Mouse (Mus musculus) forebrain, postnatal 0 days (tissue): ENCODE data around the gene Krt83. TPM values are rescaled to one million over a fixed set of nuclear protein-coding genes. Genes with fewer than 3 reads are reported as not detected.

Experiments used
- ATAC-seq: fragments of 200-750 bp; cut with Nextera tagmentation; 2 replicates; pipeline ENCODE4 v1.8.0; 2017; ENCODE audit warnings: mild to moderate bottlenecking, moderate library complexity
- DNase-seq: peaks from one replicate; pipeline ENCODE4 v3.0.0-alpha.2; 2015
- H3K27ac ChIP-seq: fragments of 300-500 bp; sonication (generic); 2 replicates; pipeline ENCODE4 v1.5.1; 2014; ENCODE audit warnings: low read depth, mild to moderate bottlenecking, antibody characterized with exemption, low read length, moderate library complexity, mixed read lengths
- H3K27me3 ChIP-seq: fragments of 300-500 bp; sonication (generic); 2 replicates; pipeline ENCODE4 v1.6.1; 2014; ENCODE audit warnings: mild to moderate bottlenecking, low read length, mixed read lengths; ENCODE audit not compliant: insufficient read depth
- H3K36me3 ChIP-seq: fragments of 300-500 bp; sonication (generic); 2 replicates; pipeline ENCODE4 v1.6.1; 2014; ENCODE audit warnings: mild to moderate bottlenecking, moderate library complexity; ENCODE audit not compliant: insufficient read depth
- H3K4me1 ChIP-seq: fragments of 300-500 bp; sonication (generic); 2 replicates; pipeline ENCODE4 v1.6.1; 2014; ENCODE audit warnings: antibody characterized with exemption; ENCODE audit not compliant: insufficient read depth
- H3K4me2 ChIP-seq: fragments of 300-500 bp; sonication (generic); 2 replicates; pipeline ENCODE4 v1.6.1; 2014; ENCODE audit warnings: low read depth, mild to moderate bottlenecking, moderate library complexity
- H3K4me3 ChIP-seq: fragments of 300-500 bp; sonication (generic); 2 replicates; pipeline ENCODE4 v1.5.1; 2014; ENCODE audit warnings: low read depth, low read length, mixed read lengths
- H3K9ac ChIP-seq: fragments of 300-500 bp; sonication (generic); 2 replicates; pipeline ENCODE4 v1.6.1; 2014; ENCODE audit warnings: mild to moderate bottlenecking
- H3K9me3 ChIP-seq: fragments of 300-500 bp; sonication (generic); 2 replicates; pipeline ENCODE4 v1.6.1; 2016; ENCODE audit warnings: low read length
- CTCF ChIP-seq: sonication (generic); IDR thresholded peaks from 2 replicates; pipeline ENCODE4 v1.5.1; 2016; ENCODE audit warnings: antibody characterized with exemption, control low read depth, low read depth
- WGBS: fragments of 180-500 bp; shearing (Covaris S2); extraction: QIAGEN DNeasy Blood & Tissue Kit; methylation state at CpG from one replicate; pipeline ENCODE4 v1.1.7; 2014; 5-methylcytosine and 5-hydroxymethylcytosine counted together
- polyA plus RNA-seq: library from polyadenylated mRNA; unstranded; fragments of >200 nt; fragmentation: Nextera tagmentation; extraction: Ambion mirVana; gene quantifications from 2 replicates; pipeline ENCODE4 v1.2.1, GENCODE M21; 2015
- total RNA-seq: library from RNA; depleted of rRNA; stranded (reverse); fragments of >200 nt; gene quantifications from 2 replicates; pipeline ENCODE4 v1.2.3, GENCODE M21; 2014

The Krt83 gene
- total and polyA plus RNA-seq, 2 experiments from 2014 or later = not detected

DNA sequence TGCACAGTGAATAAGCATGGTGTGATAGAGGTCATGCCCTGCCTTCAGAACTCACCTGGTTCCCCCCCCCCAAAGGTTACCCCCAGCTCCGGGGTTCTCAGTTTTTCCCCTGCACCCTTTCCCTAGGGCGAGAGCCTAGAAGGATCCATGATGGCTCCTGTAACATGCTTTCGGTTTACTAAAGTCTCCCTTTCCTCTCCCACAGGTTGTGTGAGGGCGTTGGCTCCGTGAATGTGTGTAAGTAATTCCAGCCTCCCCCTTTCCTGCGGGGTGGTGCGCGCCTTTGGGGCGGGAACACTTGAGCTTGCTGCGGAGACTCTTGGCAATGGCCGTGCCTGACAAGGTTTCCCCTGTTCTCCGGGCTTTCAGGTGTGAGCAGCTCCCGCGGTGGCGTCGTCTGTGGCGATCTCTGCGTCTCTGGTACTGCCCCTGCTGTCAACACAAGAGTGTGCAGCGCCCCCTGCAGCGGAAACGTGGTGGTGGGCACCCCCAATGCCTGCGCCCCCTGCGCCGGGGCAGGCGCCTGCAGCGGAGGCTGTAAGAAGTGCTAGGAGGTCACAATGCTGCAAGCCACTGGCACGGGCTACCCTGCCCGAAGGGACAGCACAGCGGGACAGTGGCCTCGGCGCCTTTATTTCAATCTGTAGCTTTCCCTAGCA lies 12.2 kb downstream of the Krt83 start:
- Histone ChIP-seq H3K4me1 (peaks cover 13% of the 10 kb centered on the region), H3K9me3 (no peaks in the 10 kb centered on the region), H3K27ac (no peak overlapping the region), H3K9ac (peak overlapping the region; percentile 28; the same call in 1 of the 2 replicates), H3K4me3 (peak overlapping the region; percentile 23), H3K36me3 (no peaks in the 10 kb centered on the region), H3K4me2 (peak overlapping the region; percentile 62), H3K27me3 (no peaks in the 10 kb centered on the region)
- WGBS = 9% methylated on average over 31 of the region's 31 CpGs
- DNase-seq = peak; percentile 55
- peak; percentile 76 for TF ChIP-seq CTCF
- peak; percentile 77 for ATAC-seq

DNA sequence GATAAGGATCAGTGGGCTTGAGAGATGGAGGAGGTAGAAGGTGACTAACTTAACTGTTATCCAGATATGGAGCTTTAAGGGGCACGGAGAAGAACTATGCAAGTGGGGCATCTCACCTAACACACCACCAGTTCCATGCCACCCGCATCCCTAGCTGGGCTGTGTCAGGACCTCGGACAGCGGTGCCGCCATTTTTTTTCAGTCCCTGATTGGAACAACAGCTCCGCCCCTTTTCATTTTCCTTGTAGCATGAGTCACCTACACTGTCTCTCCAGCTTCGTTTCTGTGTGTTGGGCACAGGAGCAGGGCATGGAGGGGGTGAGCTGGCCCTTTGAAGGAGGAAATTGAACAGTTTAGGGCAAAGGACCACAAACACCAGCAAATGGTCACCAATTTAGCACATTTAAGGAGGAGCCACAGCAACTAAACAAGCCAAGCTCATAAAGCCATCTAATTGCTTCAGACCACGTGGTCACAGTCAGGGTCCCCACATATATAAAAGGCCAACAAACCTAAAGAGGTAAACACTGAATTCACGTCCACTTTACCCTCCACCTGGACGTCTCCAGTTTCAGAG lies 18.3 kb downstream of the Krt83 start, which contains the start of gene Krt86:
Krt86 (plus strand) TSS at position 527 of the 577 bp plus-strand sequence.
- TF ChIP-seq CTCF = no peak

DNA sequence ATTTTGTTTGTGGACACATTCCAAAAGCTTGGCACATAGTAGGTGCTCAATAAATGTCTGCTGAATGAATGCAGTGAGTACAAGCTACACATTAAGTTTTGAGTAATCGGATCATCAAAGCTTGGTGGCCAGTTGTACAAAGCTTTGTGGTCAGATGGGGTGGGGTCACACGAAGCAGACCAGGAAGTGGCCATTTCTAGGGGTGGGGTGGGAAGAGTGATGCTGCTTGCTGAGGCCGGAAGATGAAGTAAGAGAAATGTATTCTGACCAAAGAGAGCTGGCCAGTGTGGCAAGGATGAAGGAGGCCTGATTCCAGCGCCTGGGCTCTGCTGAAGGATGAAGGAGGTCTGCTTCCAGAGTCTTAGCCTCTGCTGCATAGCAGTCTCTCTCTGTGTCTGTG lies 22.2 kb downstream of the Krt83 start:
- Histone ChIP-seq H3K27ac (no peak overlapping the region), H3K4me2 (no peak overlapping the region), H3K36me3 (no peaks in the 10 kb centered on the region), H3K4me1 (no peaks in the 10 kb centered on the region), H3K9me3 (no peaks in the 10 kb centered on the region), H3K27me3 (no peaks in the 10 kb centered on the region), H3K9ac (no peak overlapping the region), H3K4me3 (no peak overlapping the region)
- no peak for ATAC-seq
- WGBS = 92% methylated on average over 4 of the region's 4 CpGs
- TF ChIP-seq CTCF = no peak
- no peak for DNase-seq

More for the DNA sequence above, 18.3 kb downstream of the Krt83 start, which contains the start of gene Krt86:
- Histone ChIP-seq H3K27me3 (no peaks in the 10 kb centered on the region), H3K27ac (no peak within 1 kb of the TSS), H3K36me3 (no peaks in the 10 kb centered on the region), H3K4me1 (no peaks in the 10 kb centered on the region), H3K4me3 (no peak within 1 kb of the TSS), H3K4me2 (no peak within 1 kb of the TSS), H3K9ac (no peak within 1 kb of the TSS), H3K9me3 (no peaks in the 10 kb centered on the region)
- ATAC-seq (no peak), DNase-seq (no peak)
- WGBS = 36% methylated on average over 10 of the region's 10 CpGs

DNA sequence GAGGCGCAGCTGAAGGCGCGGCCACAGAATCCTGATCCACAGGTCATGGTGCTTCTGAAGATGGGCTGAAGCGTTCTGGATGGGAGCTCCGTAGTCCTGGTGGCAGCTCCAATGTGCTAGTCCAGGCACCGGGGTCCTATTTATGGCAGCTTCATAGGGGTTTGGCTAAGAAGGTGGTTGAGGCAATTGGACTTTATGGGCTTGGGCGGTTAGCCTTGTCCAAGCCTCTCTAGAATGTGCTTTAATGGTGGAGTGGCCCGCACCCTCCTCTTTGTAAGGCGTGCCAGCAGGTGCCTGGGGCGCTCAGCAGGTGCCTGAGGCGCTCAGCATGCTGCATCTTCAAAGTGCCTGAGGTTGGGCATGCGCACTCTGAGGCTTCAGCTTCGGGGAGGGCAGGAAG lies 27.7 kb downstream of the Krt83 start, which contains the start of gene Krt81:
Krt81 (minus strand) TSS at position 101 of the 400 bp plus-strand sequence.
- no peaks in the 10 kb centered on the region for H3K27me3 ChIP-seq
- TF ChIP-seq CTCF = no peak

DNA sequence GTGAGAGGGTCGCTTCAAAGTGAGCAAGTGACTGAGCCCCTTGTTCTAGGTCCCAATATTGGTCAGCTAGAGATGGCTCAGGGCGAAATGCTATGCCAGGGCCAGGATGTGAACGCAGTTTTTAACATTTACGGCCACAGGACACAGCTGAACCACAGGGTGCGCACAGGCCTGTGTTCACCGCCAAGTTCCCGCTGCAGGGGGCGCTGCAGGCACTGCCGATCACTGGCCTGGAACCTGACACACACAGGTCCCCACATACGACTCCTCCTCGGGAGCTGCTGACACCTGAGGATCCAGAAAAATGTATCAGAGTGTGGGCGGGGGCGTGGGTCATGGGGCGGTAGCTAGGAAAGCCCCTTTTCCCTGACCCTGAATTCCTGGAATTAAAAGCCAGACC lies 32.0 kb downstream of the Krt83 start:
- Histone ChIP-seq H3K9me3 (0 out of 2 replicates have a peak, but pooled peaks cover 3% of the 10 kb centered on the region), H3K4me2 (no peak overlapping the region), H3K27ac (no peak overlapping the region), H3K4me1 (no peaks in the 10 kb centered on the region), H3K36me3 (no peaks in the 10 kb centered on the region), H3K27me3 (no peaks in the 10 kb centered on the region), H3K4me3 (no peak overlapping the region), H3K9ac (no peak overlapping the region)
- ATAC-seq = no peak
- TF ChIP-seq CTCF = peak; percentile 18; the same call in 1 of the 2 replicates
- 85% methylated on average over 14 of the region's 14 CpGs for WGBS
- no peak for DNase-seq

More for the DNA sequence above, 27.7 kb downstream of the Krt83 start, which contains the start of gene Krt81:
- Histone ChIP-seq H3K36me3 (no peaks in the 10 kb centered on the region), H3K4me1 (no peaks in the 10 kb centered on the region), H3K9ac (no peak within 1 kb of the TSS), H3K27ac (no peak within 1 kb of the TSS), H3K9me3 (no peaks in the 10 kb centered on the region), H3K4me3 (no peak within 1 kb of the TSS), H3K4me2 (no peak within 1 kb of the TSS)
- ATAC-seq (no peak), DNase-seq (no peak)
- WGBS = 85% methylated on average over 13 of the region's 13 CpGs

DNA sequence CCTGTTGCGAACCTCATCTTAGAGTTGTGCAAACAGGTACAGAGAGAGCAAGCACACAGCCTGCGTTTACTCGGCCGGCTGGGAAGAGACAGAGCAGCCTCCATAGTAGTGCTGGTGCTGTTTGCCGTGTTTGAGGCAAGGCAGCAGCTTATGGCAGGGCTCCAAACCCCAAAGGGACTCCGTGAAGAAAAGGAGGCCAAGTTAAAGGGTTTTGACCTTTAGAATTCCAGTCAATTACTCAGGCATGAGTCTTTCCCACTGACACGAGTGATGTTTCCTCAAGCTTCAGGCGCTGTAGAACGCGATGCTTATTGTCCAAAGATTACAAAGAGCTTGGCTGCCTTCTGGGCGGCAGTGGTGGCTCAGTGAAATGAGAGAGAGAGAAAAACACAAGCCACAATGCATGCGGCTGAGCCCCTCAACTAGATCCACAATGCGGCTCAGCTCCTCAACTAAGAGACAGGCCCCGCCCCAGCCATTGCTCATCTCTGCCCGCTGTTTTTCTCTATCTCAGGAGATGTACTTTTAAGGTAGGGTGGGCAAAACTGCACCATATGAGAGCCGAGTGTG lies 32.9 kb downstream of the Krt83 start:
- WGBS = 34% methylated on average over 16 of the region's 16 CpGs

DNA sequence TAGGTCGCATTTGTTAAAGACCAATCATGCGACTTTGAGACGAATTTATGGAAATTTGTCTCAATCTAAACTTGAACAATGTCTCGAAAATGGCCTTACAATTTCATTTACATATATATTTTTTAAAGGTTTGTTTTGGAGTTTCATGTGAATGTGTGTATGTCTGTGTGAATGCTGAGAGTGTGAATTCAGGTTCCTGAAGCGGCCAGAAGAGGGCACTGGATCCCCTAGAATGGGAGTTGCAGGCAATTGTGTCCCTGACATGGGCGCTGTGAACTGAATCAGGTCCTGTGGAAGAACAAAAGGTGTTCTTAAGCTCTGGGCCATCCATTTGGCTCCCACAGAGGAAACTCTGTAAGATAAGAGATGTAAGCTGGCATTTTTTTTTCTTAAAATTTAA lies 35.4 kb downstream of the Krt83 start:
- Histone ChIP-seq H3K4me2 (no peak overlapping the region), H3K27ac (no peak overlapping the region), H3K9me3 (0 out of 2 replicates have a peak, but pooled peaks cover 3% of the 10 kb centered on the region), H3K4me3 (no peak overlapping the region), H3K4me1 (no peaks in the 10 kb centered on the region), H3K9ac (no peak overlapping the region), H3K27me3 (no peaks in the 10 kb centered on the region), H3K36me3 (no peaks in the 10 kb centered on the region)
- 90% methylated on average over 6 of the region's 6 CpGs for WGBS
- ATAC-seq = no peak
- DNase-seq = no peak
- no peak for TF ChIP-seq CTCF

More for the DNA sequence above, 32.9 kb downstream of the Krt83 start:
- Histone ChIP-seq H3K4me2 (no peak overlapping the region), H3K27me3 (no peaks in the 10 kb centered on the region), H3K4me1 (no peaks in the 10 kb centered on the region), H3K27ac (no peak overlapping the region), H3K9ac (peak overlapping the region; percentile 10; the same call in 1 of the 2 replicates), H3K9me3 (0 out of 2 replicates have a peak, but pooled peaks cover 3% of the 10 kb centered on the region), H3K36me3 (no peaks in the 10 kb centered on the region), H3K4me3 (no peak overlapping the region)
- DNase-seq (peak; percentile 29), ATAC-seq (peak; percentile 29)
- no peak for TF ChIP-seq CTCF
